Mouse (Mus musculus): ENCODE measurements around the gene Ifna5.

Ifna5 gene

GRCm38 (mm10) chr4:88864599-88864998, 29.3 kb downstream of the Ifna5 start:
- no peak for DNase-seq (ENCODE audit: low spot score)

GRCm38 (mm10) chr4:88865011-88865569, 29.8 kb downstream of the Ifna5 start:
- no peak for DNase-seq (ENCODE audit: low spot score)

DNA sequence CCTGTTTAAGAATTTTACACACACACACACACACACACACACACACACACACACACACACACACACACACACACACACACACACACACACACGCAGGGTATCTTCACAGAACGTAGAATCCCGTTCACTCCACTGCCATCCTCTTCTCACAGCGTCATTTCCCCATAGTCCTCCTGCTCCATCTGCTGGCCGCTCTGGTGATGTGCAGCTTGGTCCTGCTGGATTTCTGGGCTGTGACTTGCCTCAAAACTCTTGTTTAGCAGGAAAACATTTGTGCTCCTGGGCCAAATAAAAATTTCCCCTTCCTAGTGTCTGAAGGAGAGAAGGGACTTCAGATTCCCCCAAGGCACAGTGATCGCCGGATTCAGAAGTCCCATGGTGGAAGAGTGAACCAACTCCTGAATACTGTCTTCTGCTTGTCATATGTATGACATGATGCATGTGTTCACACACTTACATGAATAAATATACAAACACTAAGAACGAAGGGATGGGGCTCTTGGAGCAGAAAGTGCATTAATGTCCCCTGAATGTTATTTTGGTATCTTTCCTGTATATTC, 32.1 kb downstream of the Ifna5 start:
- peak; percentile 59 for DNase-seq (ENCODE audit: low spot score)

DNA sequence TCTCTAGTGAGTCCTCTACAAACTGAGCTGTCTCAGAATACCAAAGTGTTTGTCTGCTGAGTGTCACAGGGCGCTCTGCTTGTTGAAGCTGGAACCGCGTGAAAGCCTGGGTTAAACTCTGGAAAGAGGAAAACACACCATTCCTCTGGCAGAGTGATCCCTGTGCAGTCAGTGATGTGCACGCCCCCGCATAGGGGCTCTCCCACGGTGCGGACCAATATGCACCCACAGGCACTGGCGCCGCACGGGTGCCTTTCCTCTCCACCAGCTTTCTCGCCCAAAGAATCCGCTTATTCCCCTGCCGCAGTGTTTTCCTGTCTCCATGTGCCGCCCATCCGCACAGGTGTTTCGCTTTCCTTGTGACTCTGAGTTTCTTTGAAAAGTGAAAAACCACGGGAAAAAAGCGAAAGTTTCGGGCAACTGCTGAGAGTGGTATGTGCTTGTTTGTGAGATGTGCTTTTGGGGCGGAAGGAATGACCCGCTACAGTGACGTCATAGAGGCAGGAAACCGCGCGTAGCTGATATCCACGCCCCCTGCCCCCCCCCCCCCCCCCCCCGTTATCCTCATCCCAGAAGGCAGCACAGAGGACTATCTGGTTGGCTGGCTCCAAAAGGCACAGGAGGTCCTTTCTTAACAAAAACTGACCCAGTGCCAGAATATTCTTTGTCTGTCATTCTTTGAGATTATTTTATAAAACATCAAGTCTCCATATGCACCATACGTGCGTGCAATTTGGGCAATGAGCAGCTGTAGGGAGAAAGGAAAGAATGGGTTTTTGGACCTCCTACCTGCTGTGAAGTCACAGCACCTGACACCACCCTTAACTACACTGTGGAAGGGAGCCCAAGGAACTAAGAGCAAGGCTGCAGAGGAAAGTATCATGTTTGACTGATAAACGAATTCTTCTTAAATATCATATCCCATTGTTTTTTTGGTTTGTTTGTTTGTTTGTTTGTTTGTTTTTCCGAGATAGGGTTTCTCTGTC, 32.9 kb downstream of the Ifna5 start:
- no peak for DNase-seq (ENCODE audit: low spot score)

DNA sequence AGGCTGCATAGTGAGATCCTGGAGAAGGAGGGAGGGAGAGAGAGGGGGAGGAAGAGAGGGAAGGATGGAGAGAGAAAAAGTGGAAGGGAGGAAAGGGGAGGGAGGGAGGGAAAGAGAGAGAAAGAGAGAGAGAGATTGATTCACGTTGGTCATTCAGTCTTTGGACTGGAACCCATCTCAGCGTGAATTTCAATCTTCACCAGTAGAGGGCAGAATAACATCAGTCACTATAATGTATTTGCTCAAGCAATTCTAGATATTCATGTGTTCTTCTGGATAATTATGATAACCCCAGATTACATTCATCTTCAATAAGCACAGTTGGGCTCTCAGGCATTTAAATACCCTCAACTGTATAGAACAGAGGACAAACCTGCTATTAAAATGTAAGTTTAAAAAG, 37.4 kb downstream of the Ifna5 start:
- DNase-seq (ENCODE audit: low spot score): peak; percentile 46

GRCm38 (mm10) chr4:88875435-88876095, 40.2 kb downstream of the Ifna5 start:
- DNase-seq (ENCODE audit: low spot score): no peak

DNA sequence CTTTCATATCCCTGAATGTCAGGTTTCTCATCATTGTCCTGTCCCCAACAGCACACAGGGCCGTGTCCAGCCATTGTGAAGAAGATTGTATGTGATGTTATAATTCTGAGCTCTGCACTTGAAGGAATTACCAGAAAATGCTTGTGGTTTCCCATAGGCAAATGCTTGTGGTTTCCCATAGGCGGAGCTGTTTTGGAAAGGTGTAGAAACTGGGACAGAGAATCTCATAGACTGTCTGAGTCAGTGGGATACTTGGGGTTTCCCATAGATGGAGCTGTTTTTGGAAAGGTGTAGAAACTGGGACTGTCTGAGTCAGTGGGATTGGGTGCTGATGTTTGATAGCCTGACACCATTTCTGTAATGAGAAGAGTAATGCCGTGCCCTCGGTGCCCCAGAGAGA, 41.2 kb downstream of the Ifna5 start:
- DNase-seq (ENCODE audit: low spot score): no peak

DNA sequence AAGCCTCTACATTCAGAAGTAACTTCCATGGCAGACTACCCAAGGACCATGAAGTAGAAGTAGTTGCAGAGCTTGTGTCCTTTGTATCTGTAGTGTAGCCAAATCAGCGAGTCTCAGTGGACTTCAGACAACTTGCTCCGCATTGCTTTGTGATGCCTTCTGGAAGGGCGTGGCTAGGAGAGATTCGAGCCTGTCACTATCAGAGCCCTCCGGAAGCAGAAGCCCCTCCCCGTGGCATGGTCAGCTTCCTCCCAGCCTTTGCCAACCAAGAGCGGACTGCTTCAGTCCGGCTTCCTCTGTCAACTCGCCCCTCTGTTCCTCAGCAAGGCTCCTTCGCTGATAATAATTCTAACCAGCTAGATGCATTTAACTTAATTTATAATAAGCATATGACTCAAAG, 42.9 kb downstream of the Ifna5 start:
- DNase-seq (ENCODE audit: low spot score): no peak

DNA sequence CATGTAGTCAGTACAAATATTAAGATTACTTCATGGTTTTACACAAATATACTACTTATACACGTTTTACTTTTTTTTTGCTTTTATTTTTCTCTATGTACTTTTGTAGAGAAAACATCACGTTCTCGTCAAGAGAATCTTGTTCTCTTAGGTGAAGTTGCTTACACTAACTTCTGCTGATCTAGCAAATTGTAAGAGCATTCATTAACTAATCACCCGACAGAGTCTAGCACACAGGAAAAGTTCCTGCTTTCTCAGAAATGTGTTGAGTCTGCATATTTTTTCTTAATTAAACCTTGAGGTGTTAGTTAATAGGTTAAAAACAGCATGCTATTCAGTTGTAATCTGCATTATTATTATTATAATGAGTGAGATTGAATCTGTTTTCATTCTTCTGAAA, 43.4 kb downstream of the Ifna5 start:
- DNase-seq (ENCODE audit: low spot score): no peak

- no peak for DNase-seq (ENCODE audit: low spot score)
Measured at GRCm38 (mm10) chr4:88880101-88880500, 44.8 kb downstream of the Ifna5 start, which contains the start of gene Ifne. Gene Ifne (minus strand): TSS chr4:88880201.

Data from layer of hippocampus, adult 9-10 months (tissue).